Mouse (Mus musculus) liver, embryonic 14.5 days (tissue): ENCODE data around the gene Lrrc25.

Experiments
- CTCF ChIP-seq: IDR thresholded peaks from 2 replicates; pipeline ENCODE4 v1.5.1; 2016; ENCODE audit warnings: antibody characterized with exemption, low read depth, control low read depth
- EP300 ChIP-seq: IDR thresholded peaks from 2 replicates; pipeline ENCODE4 v1.6.1; 2016; ENCODE audit warnings: antibody characterized with exemption, low read depth

DNA sequence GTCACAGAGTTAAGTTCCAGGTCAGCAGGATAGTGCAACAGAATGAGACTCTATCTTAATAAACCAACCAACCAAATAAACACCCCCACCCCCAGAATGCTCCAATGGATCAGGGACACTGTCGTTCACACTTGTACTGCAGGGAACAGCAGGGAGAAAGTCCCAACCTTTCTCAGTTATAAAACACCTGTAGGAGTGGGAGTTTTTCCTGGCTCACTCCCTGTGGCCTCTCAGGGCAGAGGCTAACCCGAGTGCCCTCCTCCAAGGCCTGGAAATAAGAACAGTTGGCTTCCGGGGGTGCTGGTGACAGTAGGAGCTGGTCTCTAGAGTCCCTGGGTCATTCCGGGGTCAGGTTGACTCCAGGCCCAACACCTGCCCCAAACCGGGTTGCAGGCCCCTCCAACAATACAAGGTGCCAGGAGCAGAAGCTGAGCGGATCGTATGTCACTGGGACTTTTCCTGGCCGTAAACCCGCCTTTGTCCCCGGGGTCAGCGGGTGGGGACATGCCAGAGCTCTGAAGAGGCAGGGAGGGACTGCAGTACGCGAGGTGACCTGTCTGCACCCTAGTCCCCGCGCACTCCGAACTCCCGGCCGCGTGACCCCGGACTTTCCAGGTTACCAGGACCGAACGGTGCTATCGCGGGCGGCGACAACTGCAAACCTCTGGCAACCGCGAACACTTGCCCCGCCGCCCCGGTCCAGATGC lies 43.1 kb downstream of the Lrrc25 start:
- TF ChIP-seq CTCF (no peak), EP300 (no peak)
